Mouse (Mus musculus) G1E (cell line): ENCODE measurements around the gene Gstm4.

ENCODE experiments used
- CTCF ChIP-seq: IDR thresholded peaks from 2 replicates; pipeline ENCODE4 v1.5.1; 2012; ENCODE audit warnings: low read depth, low read length, inconsistent platforms, mixed read lengths
- TAL1 ChIP-seq: conservative IDR thresholded peaks from 2 replicates; pipeline ENCODE4 v1.6.1; 2012; ENCODE audit warnings: low read depth, low read length, inconsistent platforms, mixed read lengths

DNA sequence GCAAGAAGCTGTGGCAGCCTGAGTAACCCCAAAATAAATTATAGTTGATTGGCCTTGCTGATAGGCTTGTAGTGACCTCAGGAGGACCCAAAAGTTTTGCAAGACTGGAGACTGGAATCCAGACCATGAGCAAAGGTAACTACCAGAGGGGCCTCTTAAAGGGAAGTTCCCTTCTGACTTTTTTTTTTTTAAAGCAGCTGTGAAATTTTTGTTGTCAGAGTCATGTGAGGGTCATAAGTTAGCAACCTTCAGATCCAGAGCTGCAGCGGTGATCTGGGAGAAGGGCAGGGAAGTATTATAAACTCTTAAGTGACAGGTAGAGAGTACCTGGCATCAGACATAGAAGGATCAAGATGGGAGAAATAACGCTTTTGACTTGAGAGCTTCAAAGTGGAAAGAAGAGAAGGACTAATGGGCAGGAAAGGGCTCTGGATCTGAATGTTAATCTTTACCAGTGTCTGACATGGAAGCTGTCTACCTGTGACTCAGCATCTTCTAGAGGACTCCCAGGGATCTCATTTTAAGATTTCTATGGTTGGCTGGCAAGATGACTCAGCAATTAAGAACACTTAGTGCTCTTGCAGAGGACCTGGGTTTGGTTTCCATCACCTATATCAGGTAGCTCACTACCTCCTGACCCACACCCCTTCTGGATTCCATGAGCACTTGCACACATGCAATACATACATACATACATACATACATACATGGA, 2.4 kb upstream of the Gstm4 start:
- TF ChIP-seq CTCF: no peak
- no peak for TF ChIP-seq TAL1
